Mouse (Mus musculus): Measurements from ENCODE around the gene Srarp. TPM values are rescaled to one million over a fixed set of nuclear protein-coding genes. Genes with fewer than 3 reads are reported as not detected.

Srarp gene
- not detected in 4 replicates for total RNA-seq (2023)

GRCm38 (mm10) chr4:141435974-141436373 is at the start of gene Srarp:
Srarp (minus strand) TSS chr4:141436105.

GRCm38 (mm10) chr4:141444451-141445327 is 8.8 kb upstream of the Srarp start, which contains the start of gene Zbtb17:
Zbtb17 (plus strand) TSS chr4:141444654.

GRCm38 (mm10) chr4:141420192-141420829 is 15.6 kb downstream of the Srarp start, which contains the start of gene Hspb7:
Hspb7 (plus strand) TSS chr4:141420779.

GRCm38 (mm10) chr4:141415924-141416323 is 20.0 kb downstream of the Srarp start, which contains the start of gene Clcnkb:
Clcnkb (minus strand) TSS chr4:141416014.

GRCm38 (mm10) chr4:141398545-141398944 is 37.4 kb downstream of the Srarp start, which contains the start of gene Clcnka:
Clcnka (minus strand) TSS chr4:141398724.

Other genes starting within 250 kb of the Srarp start
- gene Rsg1, start 222.1 kb downstream of the Srarp start, total RNA-seq (2023): 1.2 to 2.9 TPM (median 1.7 TPM) in 4 replicates
- gene Arhgef19, start 196.6 kb downstream of the Srarp start, total RNA-seq (2023): not detected in 4 replicates
- gene Epha2, start 134.9 kb downstream of the Srarp start, total RNA-seq (2023): 19.0 to 27.4 TPM (median 25.1 TPM) in 4 replicates
- gene Fam131c, start 67.9 kb downstream of the Srarp start, total RNA-seq (2023): not detected in 4 replicates
- gene Clcnka, start 37.4 kb downstream of the Srarp start, total RNA-seq (2023): not detected in 4 replicates
- gene Clcnkb, start 20.1 kb downstream of the Srarp start, total RNA-seq (2023): not detected in 4 replicates
- not detected in 4 replicates for gene Hspb7, start 15.3 kb downstream of the Srarp start, total RNA-seq (2023)
- gene Zbtb17, start 8.5 kb upstream of the Srarp start, total RNA-seq (2023): 43.5 to 55.8 TPM (median 49.0 TPM) in 4 replicates
- 46.6 to 59.3 TPM (median 54.1 TPM) in 4 replicates for gene Spen, start 102.5 kb upstream of the Srarp start, total RNA-seq (2023)
- gene Fblim1, start 170.0 kb upstream of the Srarp start, total RNA-seq (2023): not detected in 4 replicates
- gene Tmem82, start 182.5 kb upstream of the Srarp start, total RNA-seq (2023): not detected in 4 replicates
- gene Slc25a34, start 187.7 kb upstream of the Srarp start, total RNA-seq (2023): 0.21 TPM in 1 of 4 replicates, not detected in the others
- gene Plekhm2, start 228.8 kb upstream of the Srarp start, total RNA-seq (2023): 27.7 to 40.7 TPM (median 35.5 TPM) in 4 replicates
- 4.6 to 12.8 TPM (median 7.1 TPM) in 3 of 4 replicates, not detected in the other for gene Rsc1a1, start 249.5 kb upstream of the Srarp start, total RNA-seq (2023)